Mouse (Mus musculus) intestine, embryonic 16.5 days (tissue): ENCODE measurements around the gene Prss33. TPM values are rescaled to one million over a fixed set of nuclear protein-coding genes. Genes with fewer than 3 reads are reported as not detected.

Experiments used
- ATAC-seq: fragments of 200-750 bp; cut with Nextera tagmentation; 2 replicates; pipeline ENCODE4 v1.8.0; 2017; ENCODE audit warnings: moderate TSS enrichment, moderate library complexity
- H3K27ac ChIP-seq: fragments of 300-500 bp; sonication (generic); 2 replicates; pipeline ENCODE4 v1.5.1; 2014; ENCODE audit warnings: mild to moderate bottlenecking, low read length
- H3K27me3 ChIP-seq: fragments of 300-500 bp; sonication (generic); replicated peaks from 2 replicates; pipeline ENCODE4 v1.6.1; 2014; ENCODE audit warnings: low read length, control low read depth, mixed read lengths; ENCODE audit not compliant: control insufficient read depth, insufficient read depth
- H3K36me3 ChIP-seq: fragments of 300-500 bp; sonication (generic); 2 replicates; pipeline ENCODE4 v1.6.1; 2014; ENCODE audit warnings: low read length, control low read depth; ENCODE audit not compliant: control insufficient read depth, insufficient read depth
- H3K4me1 ChIP-seq: fragments of 300-500 bp; sonication (generic); 2 replicates; pipeline ENCODE4 v1.6.1; 2014; ENCODE audit warnings: low read length, control low read depth, mixed read lengths; ENCODE audit not compliant: control insufficient read depth, insufficient read depth
- H3K4me2 ChIP-seq: fragments of 300-500 bp; sonication (generic); 2 replicates; pipeline ENCODE4 v1.6.1; 2014; ENCODE audit warnings: low read depth, low read length, control low read depth
- H3K4me3 ChIP-seq: fragments of 300-500 bp; sonication (generic); 2 replicates; pipeline ENCODE4 v1.5.1; 2014; ENCODE audit warnings: mild to moderate bottlenecking, low read length
- H3K9ac ChIP-seq: fragments of 300-500 bp; sonication (generic); 2 replicates; pipeline ENCODE4 v1.6.1; 2014; ENCODE audit warnings: low read depth, low read length
- H3K9me3 ChIP-seq: fragments of 300-500 bp; sonication (generic); 2 replicates; pipeline ENCODE4 v1.6.1; 2016; ENCODE audit warnings: low read length, control low read depth; ENCODE audit not compliant: control insufficient read depth
- WGBS: fragments of 180-500 bp; shearing (Covaris S2); extraction: QIAGEN DNeasy Blood & Tissue Kit; methylation state at CpG from one replicate; pipeline ENCODE4 v1.1.7; 2014; 5-methylcytosine and 5-hydroxymethylcytosine counted together
- polyA plus RNA-seq: library from polyadenylated mRNA; unstranded; fragments of >200 nt; fragmentation: Nextera tagmentation; extraction: Ambion mirVana; gene quantifications from 2 replicates; pipeline ENCODE4 v1.2.1, GENCODE M21; 2015

Gene Prss33
- polyA plus RNA-seq, 1 experiment from 2014 or later: 0.17 TPM

DNA sequence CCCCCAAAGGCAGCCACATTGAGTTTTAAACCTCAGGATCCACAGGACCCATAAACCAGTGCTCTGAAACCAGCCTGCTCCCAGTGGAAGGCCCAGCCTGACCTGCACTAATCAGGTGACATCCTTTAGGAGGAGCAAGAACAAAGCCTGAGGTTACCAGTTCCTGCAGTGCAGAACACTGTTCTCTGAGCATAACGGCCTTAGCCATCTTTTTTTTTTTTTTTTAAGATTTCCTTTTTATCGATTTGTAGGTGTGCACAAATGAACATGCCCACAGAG lies 44.8 kb downstream of the Prss33 start:
- peak overlapping the region; percentile 59 for H3K4me3 ChIP-seq
- peak overlapping the region; percentile 77 for H3K27ac ChIP-seq
- H3K9me3 ChIP-seq: no peaks in the 10 kb centered on the region
- H3K9ac ChIP-seq: peak overlapping the region; percentile 87
- no peaks in the 10 kb centered on the region for H3K36me3 ChIP-seq
- H3K4me1 ChIP-seq: peaks cover 19% of the 10 kb centered on the region
- H3K27me3 ChIP-seq: no peaks in the 10 kb centered on the region
- peak overlapping the region; percentile 81 for H3K4me2 ChIP-seq
- WGBS: 59% methylated on average over 2 of the region's 2 CpGs
- ATAC-seq: peak; percentile 39

DNA sequence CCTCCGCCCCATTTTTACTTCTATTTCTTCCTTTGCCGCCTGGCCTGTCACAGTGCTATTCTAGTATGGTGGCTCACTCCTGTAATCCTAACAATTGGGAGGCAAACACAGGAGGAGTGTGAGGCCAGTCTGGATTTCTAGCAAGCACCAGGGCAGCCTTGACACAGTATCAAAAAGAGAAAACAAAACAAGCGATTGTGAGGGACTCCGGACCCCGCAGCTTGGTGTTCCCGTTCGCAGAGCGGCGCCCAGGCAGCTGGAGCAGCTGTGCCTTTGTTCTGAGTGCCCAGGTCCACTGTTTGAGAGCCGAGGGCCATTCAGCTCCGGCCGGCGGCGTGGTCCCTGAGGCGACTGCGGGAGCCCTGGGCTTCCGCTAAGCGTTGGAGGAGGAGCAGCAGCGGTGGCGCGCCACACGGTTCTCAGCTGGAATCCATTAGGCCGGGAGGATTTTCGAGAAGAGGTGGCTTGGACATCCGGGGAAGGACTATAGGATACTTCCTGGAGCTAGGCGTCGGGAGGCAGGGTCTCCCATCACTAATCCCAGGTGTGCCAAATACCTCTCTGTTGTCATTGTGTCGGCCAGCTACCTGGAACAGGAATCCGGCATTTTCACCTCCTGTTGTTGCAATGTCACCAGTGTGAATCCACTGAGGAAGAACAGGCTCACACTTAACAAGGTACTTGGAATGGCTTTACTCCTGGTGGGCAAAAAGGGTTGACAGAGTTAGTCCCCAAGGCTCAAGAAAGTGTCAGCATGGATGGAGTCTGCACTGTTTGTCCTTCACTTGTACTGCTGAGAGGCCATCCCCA lies 45.4 kb downstream of the Prss33 start, which contains the start of gene Srrm2:
Srrm2 (plus strand) TSS at position 264 of the 810 bp plus-strand sequence.
- Histone ChIP-seq H3K27ac (peak within 1 kb of the TSS; percentile 77), H3K36me3 (no peaks in the 10 kb centered on the region), H3K27me3 (no peaks in the 10 kb centered on the region), H3K9ac (peak within 1 kb of the TSS; percentile 87), H3K9me3 (no peaks in the 10 kb centered on the region), H3K4me2 (peak within 1 kb of the TSS; percentile 81), H3K4me3 (peak within 1 kb of the TSS; percentile 59), H3K4me1 (peaks cover 19% of the 10 kb centered on the region)
- peak; percentile 52 for ATAC-seq
- 3% methylated on average over 29 of the region's 29 CpGs for WGBS

DNA sequence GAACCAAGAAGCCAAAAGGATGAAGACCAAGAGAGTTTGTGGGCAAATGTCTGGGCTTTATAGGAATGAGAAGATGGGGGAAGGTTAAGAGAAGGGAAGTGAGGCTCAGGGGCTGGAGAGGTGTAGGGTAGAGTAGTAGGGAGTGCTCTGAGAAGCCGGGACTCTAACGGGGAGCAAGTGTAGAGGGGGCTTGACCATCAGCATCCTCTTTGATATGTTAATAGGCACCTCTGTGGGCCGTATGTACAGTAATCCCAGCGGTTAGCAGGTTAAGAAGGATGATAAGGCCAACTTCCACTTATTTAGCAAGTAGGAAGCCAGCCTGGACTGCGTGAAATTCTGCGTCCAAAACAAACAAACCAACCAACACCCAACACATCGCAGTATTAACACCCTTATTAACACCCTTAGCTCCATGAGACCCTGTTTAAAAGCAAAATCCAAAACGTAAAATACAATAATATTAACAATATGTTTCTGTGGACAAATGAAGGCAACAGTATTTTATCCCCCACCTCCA lies 46.0 kb downstream of the Prss33 start:
- 27% methylated on average over 8 of the region's 8 CpGs for WGBS
- H3K4me1 ChIP-seq: peaks cover 19% of the 10 kb centered on the region
- H3K27ac ChIP-seq: no peak overlapping the region; the same call in 1 of the 2 replicates
- peak overlapping the region; percentile 59 for H3K4me3 ChIP-seq
- H3K4me2 ChIP-seq: peak overlapping the region; percentile 81
- H3K9me3 ChIP-seq: no peaks in the 10 kb centered on the region
- peak overlapping the region; percentile 87 for H3K9ac ChIP-seq
- no peak for ATAC-seq
- H3K36me3 ChIP-seq: no peaks in the 10 kb centered on the region
- no peaks in the 10 kb centered on the region for H3K27me3 ChIP-seq

DNA sequence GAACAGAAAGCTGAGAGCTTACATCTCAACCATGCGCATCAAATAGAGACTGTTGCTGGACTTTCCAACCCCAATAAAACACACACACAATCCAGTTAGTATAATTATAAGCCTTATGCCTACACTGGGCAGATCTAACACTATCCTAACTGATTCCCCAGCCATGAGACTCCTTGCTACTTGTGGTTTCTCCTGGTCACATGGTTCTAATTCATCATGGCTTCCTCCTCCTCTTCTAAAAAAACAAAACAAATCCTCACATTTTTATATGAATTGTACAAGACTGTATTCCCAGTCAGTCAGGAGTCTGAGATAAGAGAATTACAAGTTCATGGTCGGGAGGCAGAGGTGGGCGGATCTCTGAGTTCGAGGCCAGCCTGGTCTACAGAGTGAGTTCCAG lies 46.9 kb downstream of the Prss33 start:
- H3K4me3 ChIP-seq: no peak overlapping the region
- no peak overlapping the region for H3K27ac ChIP-seq
- H3K9me3 ChIP-seq: no peaks in the 10 kb centered on the region
- ATAC-seq: no peak
- peaks cover 19% of the 10 kb centered on the region for H3K4me1 ChIP-seq
- 90% methylated on average over 4 of the region's 4 CpGs for WGBS
- no peaks in the 10 kb centered on the region for H3K36me3 ChIP-seq
- no peak overlapping the region for H3K9ac ChIP-seq
- no peak overlapping the region for H3K4me2 ChIP-seq
- H3K27me3 ChIP-seq: no peaks in the 10 kb centered on the region

DNA sequence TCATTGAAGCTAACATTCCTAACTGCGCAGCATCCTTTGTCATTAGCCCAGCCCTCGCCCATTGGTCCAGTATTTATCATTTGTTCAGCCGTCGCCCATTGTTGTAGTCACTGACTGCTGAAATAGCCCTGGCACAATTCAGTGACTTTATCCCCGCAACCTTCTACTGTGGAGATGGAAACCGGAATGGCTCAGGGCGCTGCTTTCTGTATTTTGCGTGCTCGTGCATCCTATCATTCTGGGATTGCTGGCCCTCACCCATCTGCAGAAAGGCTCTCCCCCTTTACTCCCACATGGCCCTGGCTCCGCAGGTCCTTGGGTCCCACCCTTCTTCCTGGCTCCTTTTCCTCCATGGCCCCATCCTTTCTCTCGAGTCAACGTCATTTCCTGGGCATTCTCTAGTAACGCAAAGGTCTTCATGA lies 49.3 kb downstream of the Prss33 start:
- H3K36me3 ChIP-seq: no peaks in the 10 kb centered on the region
- peak overlapping the region; percentile 96 for H3K4me2 ChIP-seq
- H3K27ac ChIP-seq: no peak overlapping the region
- H3K9me3 ChIP-seq: no peaks in the 10 kb centered on the region
- H3K4me1 ChIP-seq: peaks cover 19% of the 10 kb centered on the region
- peak overlapping the region; percentile 65 for H3K4me3 ChIP-seq
- no peaks in the 10 kb centered on the region for H3K27me3 ChIP-seq
- WGBS: 15% methylated on average over 13 of the region's 13 CpGs
- H3K9ac ChIP-seq: 0 out of 2 replicates have a peak overlapping the region, but pooled peaks have one; percentile 2
- 0 out of 2 replicates have a peak, but pooled peaks have one; percentile 14 for ATAC-seq

DNA sequence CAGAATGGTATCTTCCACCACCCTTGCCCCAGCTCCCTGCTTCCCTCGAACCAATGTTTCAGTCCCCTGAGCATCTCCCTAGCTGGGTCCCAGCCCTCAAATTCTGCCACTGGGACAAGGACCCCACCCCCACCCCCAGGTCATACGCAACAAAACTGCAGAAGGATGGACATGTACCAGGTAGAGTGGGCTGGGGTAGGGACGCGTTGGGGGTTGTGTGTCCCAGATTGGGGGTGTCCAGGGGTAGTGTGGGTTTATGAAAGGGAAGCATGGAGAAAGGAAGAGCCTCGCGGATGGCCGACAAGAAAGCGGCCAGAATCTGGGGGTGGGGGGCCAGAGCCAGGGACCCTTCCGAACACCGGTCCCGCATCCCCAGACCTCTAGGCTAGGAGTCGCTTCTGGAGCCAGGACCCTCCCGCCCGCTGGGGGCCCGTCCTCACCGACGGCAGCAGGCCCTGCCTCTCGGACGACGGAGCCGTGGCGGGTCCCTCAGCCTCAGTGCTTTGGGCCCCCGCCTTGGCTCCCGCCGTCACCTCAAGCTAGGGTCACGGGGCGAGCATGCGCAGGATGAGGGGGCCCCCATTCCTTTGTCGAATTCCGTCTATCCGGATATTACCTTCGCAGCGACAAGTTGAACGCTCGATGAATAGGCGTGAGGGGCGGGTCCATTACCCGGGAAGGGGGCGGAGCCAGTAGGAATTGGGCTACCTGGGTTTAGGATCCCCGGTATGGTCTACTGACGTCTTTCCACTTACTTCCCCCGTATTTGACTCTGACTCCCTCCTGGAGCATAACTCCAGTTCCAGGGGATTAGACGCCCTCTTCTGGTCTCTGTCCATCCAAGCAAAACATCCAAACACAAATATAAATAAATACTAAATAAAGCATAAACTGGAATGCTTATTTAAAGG lies 50.0 kb downstream of the Prss33 start, which contains the start of gene Flywch2:
Flywch2 (minus strand) TSS at position 521 of the 911 bp plus-strand sequence.
- peak; percentile 72 for ATAC-seq
- WGBS: 3% methylated on average over 43 of the region's 43 CpGs
- Histone ChIP-seq H3K27me3 (no peaks in the 10 kb centered on the region), H3K9me3 (no peaks in the 10 kb centered on the region), H3K27ac (no peak within 1 kb of the TSS), H3K9ac (peak within 1 kb of the TSS; percentile 77), H3K4me3 (peak within 1 kb of the TSS; percentile 65), H3K4me2 (peak within 1 kb of the TSS; percentile 96), H3K4me1 (peaks cover 16% of the 10 kb centered on the region), H3K36me3 (no peaks in the 10 kb centered on the region)

DNA sequence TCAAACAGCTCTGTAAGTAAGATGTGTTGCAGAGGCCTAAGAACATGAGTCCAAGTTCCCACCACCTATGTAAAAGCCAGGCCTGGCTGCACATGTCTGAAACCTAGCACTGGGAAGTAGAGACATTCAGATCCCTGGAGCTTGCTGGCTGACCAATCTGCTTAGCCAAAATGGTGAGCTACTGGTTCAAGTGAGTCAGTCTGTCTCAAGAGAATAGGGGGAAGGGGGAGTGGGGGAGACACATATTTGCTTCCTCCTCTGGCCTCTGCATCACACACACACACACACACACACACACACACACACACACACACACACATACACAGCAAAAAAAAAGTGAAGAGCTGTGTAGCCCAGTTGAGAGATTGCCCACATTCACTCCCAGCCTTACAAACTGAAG lies 52.5 kb downstream of the Prss33 start:
- Histone ChIP-seq H3K9ac (no peak overlapping the region), H3K4me3 (no peak overlapping the region), H3K4me2 (no peak overlapping the region), H3K9me3 (no peaks in the 10 kb centered on the region), H3K4me1 (peaks cover 5% of the 10 kb centered on the region; the same call in 1 of the 2 replicates), H3K27ac (no peak overlapping the region), H3K36me3 (no peaks in the 10 kb centered on the region), H3K27me3 (no peaks in the 10 kb centered on the region)
- no peak for ATAC-seq
